Mouse (Mus musculus): Measurements from ENCODE around the gene Atp23.

Gene Atp23

GRCm38 (mm10) chr10:126911479-126911878, 10.3 kb upstream of the Atp23 start:
- no peak for DNase-seq (ENCODE audit: low read depth, low spot score)

- DNase-seq (ENCODE audit: low read depth, low spot score), result no peak
Observed at GRCm38 (mm10) chr10:126906811-126907210, 5.7 kb upstream of the Atp23 start.

GRCm38 (mm10) chr10:126905650-126906075, 4.5 kb upstream of the Atp23 start:
- DNase-seq (ENCODE audit: low read depth, low spot score), result peak; percentile 96

- peak; percentile 52 for DNase-seq (ENCODE audit: low read depth, low spot score)
Observed at GRCm38 (mm10) chr10:126905086-126905485, 3.9 kb upstream of the Atp23 start.

GRCm38 (mm10) chr10:126904221-126904620, 3.1 kb upstream of the Atp23 start:
- peak; percentile 55 for DNase-seq (ENCODE audit: low read depth, low spot score)

- no peak for DNase-seq (ENCODE audit: low read depth, low spot score)
Observed at GRCm38 (mm10) chr10:126901488-126901843, 311 bp upstream of the Atp23 start.

- no peak for DNase-seq (ENCODE audit: low read depth, low spot score)
Observed at GRCm38 (mm10) chr10:126895891-126896290, 5.3 kb downstream of the Atp23 start.

- no peak for DNase-seq (ENCODE audit: low read depth, low spot score)
Observed at GRCm38 (mm10) chr10:126894061-126894460, 7.1 kb downstream of the Atp23 start.

GRCm38 (mm10) chr10:126893145-126893544, 8.0 kb downstream of the Atp23 start:
- DNase-seq (ENCODE audit: low read depth, low spot score), result no peak

- DNase-seq (ENCODE audit: low read depth, low spot score), result no peak
Observed at GRCm38 (mm10) chr10:126873755-126874154, 27.4 kb downstream of the Atp23 start.

- DNase-seq (ENCODE audit: low read depth, low spot score), result no peak
Observed at GRCm38 (mm10) chr10:126872256-126872655, 28.9 kb downstream of the Atp23 start.

GRCm38 (mm10) chr10:126869372-126870318, 31.5 kb downstream of the Atp23 start:
- DNase-seq (ENCODE audit: low read depth, low spot score), result peak; percentile 76

GRCm38 (mm10) chr10:126865284-126865683, 35.9 kb downstream of the Atp23 start:
- peak; percentile 81 for DNase-seq (ENCODE audit: low read depth, low spot score)

- DNase-seq (ENCODE audit: low read depth, low spot score), result no peak
Observed at GRCm38 (mm10) chr10:126862193-126862592, 39.0 kb downstream of the Atp23 start.

- DNase-seq (ENCODE audit: low read depth, low spot score), result peak; percentile 55
Observed at GRCm38 (mm10) chr10:126853286-126853685, 47.9 kb downstream of the Atp23 start.

GRCm38 (mm10) chr10:126845309-126845911, 55.7 kb downstream of the Atp23 start:
- DNase-seq (ENCODE audit: low read depth, low spot score), result no peak

- peak; percentile 70 for DNase-seq (ENCODE audit: low read depth, low spot score)
Observed at GRCm38 (mm10) chr10:126844689-126845088, 56.5 kb downstream of the Atp23 start.

- peak; percentile 19 for DNase-seq (ENCODE audit: low read depth, low spot score)
Observed at GRCm38 (mm10) chr10:126840266-126840665, 60.9 kb downstream of the Atp23 start.

- DNase-seq (ENCODE audit: low read depth, low spot score), result peak; percentile 42
Observed at GRCm38 (mm10) chr10:126833006-126833405, 68.1 kb downstream of the Atp23 start.

GRCm38 (mm10) chr10:126831329-126831728, 69.8 kb downstream of the Atp23 start:
- no peak for DNase-seq (ENCODE audit: low read depth, low spot score)

- no peak for DNase-seq (ENCODE audit: low read depth, low spot score)
Observed at GRCm38 (mm10) chr10:126828618-126829017, 72.5 kb downstream of the Atp23 start.

GRCm38 (mm10) chr10:126827941-126828593, 73.1 kb downstream of the Atp23 start:
- no peak for DNase-seq (ENCODE audit: low read depth, low spot score)
